ENCODE assay signal across 9 mouse cellular contexts in genomic region chr5:33651017-33651416, GRCm38 (mm10). TPM values are rescaled to one million over a fixed set of nuclear protein-coding genes. Genes with fewer than 3 reads are reported as not detected.
DNase-seq lines count a peak whose midpoint lies in the region; ATAC-seq and TF ChIP-seq lines count a peak whose summit lies in the region.
"Had no signal": no experiment of that assay in that cellular context is flagged by ENCODE, and none has a peak within 500 bp of the region (broad histone marks: within the 10 kb centered on the region; RNA-seq: fewer than 3 reads in every experiment).

No protein-coding gene starts in this region.

- H3K27ac ChIP-seq in left cerebral cortex, adult 2 months: no peak overlapping the region; the same call in 1 of the 2 replicates
- H3K27ac ChIP-seq in embryonic facial prominence, embryonic 13.5 days: no peak overlapping the region
- H3K27ac ChIP-seq in intestine, embryonic 16.5 days (ENCODE audit: low read length): peak overlapping the region; percentile 95; the same call in 1 of the 2 replicates

- WGBS in embryonic facial prominence, embryonic 13.5 days: 11% methylated on average over 2 of the region's 2 CpGs
- WGBS in intestine, embryonic 16.5 days: 11% methylated on average over 2 of the region's 2 CpGs

- H3K9me3 ChIP-seq in embryonic facial prominence, embryonic 13.5 days: no peaks in the 10 kb centered on the region
- H3K9me3 ChIP-seq in intestine, embryonic 16.5 days (ENCODE audit: control insufficient read depth, low read length): no peaks in the 10 kb centered on the region

- intact Hi-C loops in left cerebral cortex, adult 2 months (cut with DNase I): loop anchor here (10.0 kb wide), 1 partner anchor 376 kb away; the partner anchor contains the start of gene Ctbp1
- intact Hi-C loops in left cerebral cortex, postnatal 36 days (cut with DNase I): loop anchor here (10.0 kb wide), 1 partner anchor 284 kb away; the partner anchor contains the start of gene Nelfa

- peak overlapping the region; percentile 77 for H3K4me2 ChIP-seq in embryonic facial prominence, embryonic 13.5 days
- H3K4me2 ChIP-seq in intestine, embryonic 16.5 days (ENCODE audit: low read depth, low read length): peak overlapping the region; percentile 66
- H3K4me2 ChIP-seq in myocyte (ENCODE audit: low read depth): peak overlapping the region; percentile 93

- peak overlapping the region; percentile 64 for H3K4me3 ChIP-seq in left cerebral cortex, adult 2 months
- peak overlapping the region; percentile 75 for H3K4me3 ChIP-seq in embryonic facial prominence, embryonic 13.5 days
- peak overlapping the region; percentile 79 for H3K4me3 ChIP-seq in intestine, embryonic 16.5 days (ENCODE audit: low read length)
- H3K4me3 ChIP-seq in myocyte: peak overlapping the region; percentile 97

- no peak overlapping the region for H3ac ChIP-seq in myocyte (ENCODE audit: control insufficient read depth, insufficient read length)

- H3K4me1 ChIP-seq in embryonic facial prominence, embryonic 13.5 days: peaks cover 16% of the 10 kb centered on the region
- H3K4me1 ChIP-seq in intestine, embryonic 16.5 days (ENCODE audit: control insufficient read depth, insufficient read depth, low read length): peaks cover 20% of the 10 kb centered on the region

- no peaks in the 10 kb centered on the region for H3K27me3 ChIP-seq in embryonic facial prominence, embryonic 13.5 days
- no peaks in the 10 kb centered on the region for H3K27me3 ChIP-seq in intestine, embryonic 16.5 days (replicated peaks; ENCODE audit: control insufficient read depth, insufficient read depth, low read length)
- no peaks in the 10 kb centered on the region for H3K27me3 ChIP-seq in myocyte (ENCODE audit: control insufficient read depth, insufficient read depth, insufficient read length)

- peak overlapping the region; percentile 82 for H3K9ac ChIP-seq in embryonic facial prominence, embryonic 13.5 days
- peak overlapping the region; percentile 80 for H3K9ac ChIP-seq in intestine, embryonic 16.5 days (ENCODE audit: low read depth, low read length)

- DNase-seq in left cerebral cortex, adult 2 months (ENCODE audit: extremely low spot score in 1 of 2, low spot score in 2 of 2): no peak
- DNase-seq in left cerebral cortex, postnatal 36 days (ENCODE audit: low spot score in 2 of 2): no peak
- DNase-seq in adrenal gland, postnatal 10 days: no peak
- no peak for DNase-seq in retina, embryonic 14.5 days (ENCODE audit: low spot score)
- DNase-seq: adrenal gland, postnatal 25 days had no signal

- peaks cover 52% of the 10 kb centered on the region for H3K79me2 ChIP-seq in myocyte (ENCODE audit: control insufficient read depth, insufficient read depth)

- peaks cover 57% of the 10 kb centered on the region for H3K36me3 ChIP-seq in embryonic facial prominence, embryonic 13.5 days
- H3K36me3 ChIP-seq in intestine, embryonic 16.5 days (ENCODE audit: control insufficient read depth, insufficient read depth, low read length): peaks cover 13% of the 10 kb centered on the region
- peaks cover 14% of the 10 kb centered on the region for H3K36me3 ChIP-seq in myocyte (ENCODE audit: control insufficient read depth, insufficient read depth)

- TF ChIP-seq POLR2A in myocyte (IDR thresholded peaks at IDR 0.05; ENCODE audit: insufficient read length, low read depth): no peak

- no peak for TF ChIP-seq CTCF in left cerebral cortex, adult 2 months (IDR thresholded peaks at IDR 0.05)

- ATAC-seq in embryonic facial prominence, embryonic 13.5 days (ENCODE audit: insufficient number of reproducible peaks, insufficient read depth, low FRiP score, low TSS enrichment, low read depth): no peak
- ATAC-seq in intestine, embryonic 16.5 days: no peak
- ATAC-seq in cerebellum, adult (ENCODE audit: insufficient number of reproducible peaks, low FRiP score, low TSS enrichment): no peak

TF ChIP-seq in myocyte, 11 proteins besides CTCF, POLR2A, EP300 and RAD21:
- no peak for TF ChIP-seq TCF12 (IDR thresholded peaks at IDR 0.05; ENCODE audit: insufficient read depth, poor library complexity, severe bottlenecking)
- no peak for TF ChIP-seq TCF3 (IDR thresholded peaks at IDR 0.05; ENCODE audit: insufficient read length, low read depth)
- TF ChIP-seq MYOD1 (IDR thresholded peaks at IDR 0.05; ENCODE audit: control insufficient read depth in 1 of 3, insufficient read length in 2 of 3, low read depth in 2 of 3): no peak
- no peak for TF ChIP-seq E2F4 (IDR thresholded peaks at IDR 0.05; ENCODE audit: insufficient read depth)
- no peak for TF ChIP-seq MAX (IDR thresholded peaks at IDR 0.05; ENCODE audit: low read depth)
- no peak for TF ChIP-seq CEBPB (IDR thresholded peaks at IDR 0.05; ENCODE audit: insufficient read depth, poor library complexity, severe bottlenecking)
- no peak for TF ChIP-seq SRF (IDR thresholded peaks at IDR 0.05; ENCODE audit: control insufficient read depth, insufficient read length, low read depth)
- TF ChIP-seq POLR2AphosphoS2 (IDR thresholded peaks at IDR 0.05; ENCODE audit: insufficient read length, low read depth): no peak
- TF ChIP-seq USF1 (IDR thresholded peaks at IDR 0.05; ENCODE audit: low read depth): no peak
- no peak for TF ChIP-seq REST (IDR thresholded peaks at IDR 0.05; ENCODE audit: insufficient read depth, insufficient read length)
- no peak for TF ChIP-seq MYOG (IDR thresholded peaks at IDR 0.05; ENCODE audit: control insufficient read depth in 1 of 3, insufficient read depth in 1 of 3, insufficient read length in 2 of 3, low read depth in 2 of 3)
TF ChIP-seq in myocyte: peak in this region for 0.

RNA-seq across cellular contexts. Expression of gene Slbp, which starts 1.4 kb away (rescaled TPM):
- total RNA-seq in left cerebral cortex, adult 2 months (2021): 10 to 100 TPM; 24.4 to 25.7 TPM
- 10 to 100 TPM; 22.5 to 26.4 TPM for total RNA-seq in left cerebral cortex, postnatal 36 days (2021)
- 246 and 251 TPM in 2 replicates for polyA plus RNA-seq in embryonic facial prominence, embryonic 13.5 days (2015; fragmentation: Nextera tagmentation; extraction: Ambion mirVana)
- polyA plus RNA-seq in intestine, embryonic 16.5 days (2015; fragmentation: Nextera tagmentation; extraction: Ambion mirVana): 164 and 184 TPM in 2 replicates
- 13.1 TPM for polyA plus RNA-seq in myocyte (2012; fragmentation: generic; extraction: Trizol)
- total RNA-seq in adrenal gland, postnatal 10 days (2021): 10 to 100 TPM; 50.1 to 56.5 TPM

RNA-seq across cellular contexts. Expression of gene Tacc3, which starts 6.9 kb away (rescaled TPM):
- total RNA-seq in left cerebral cortex, adult 2 months (2021): 1 to 10 TPM; 5.3 to 7.2 TPM
- 1 to 10 TPM; 6.0 to 6.1 TPM for total RNA-seq in left cerebral cortex, postnatal 36 days (2021)
- polyA plus RNA-seq in embryonic facial prominence, embryonic 13.5 days (2015; fragmentation: Nextera tagmentation; extraction: Ambion mirVana): 207 and 208 TPM in 2 replicates
- polyA plus RNA-seq in intestine, embryonic 16.5 days (2015; fragmentation: Nextera tagmentation; extraction: Ambion mirVana): 130 and 144 TPM in 2 replicates
- polyA plus RNA-seq in myocyte (2012; fragmentation: generic; extraction: Trizol): 54.1 TPM
- total RNA-seq in adrenal gland, postnatal 10 days (2021): 10 to 100 TPM; 24.0 to 31.5 TPM

RNA-seq across cellular contexts. Expression of gene Tmem129, which starts 7.2 kb away (rescaled TPM):
- total RNA-seq in left cerebral cortex, adult 2 months (2021): 10 to 100 TPM; 24.8 to 26.7 TPM
- 10 to 100 TPM; 24.4 to 27.5 TPM for total RNA-seq in left cerebral cortex, postnatal 36 days (2021)
- 39.9 and 40.0 TPM in 2 replicates for polyA plus RNA-seq in embryonic facial prominence, embryonic 13.5 days (2015; fragmentation: Nextera tagmentation; extraction: Ambion mirVana)
- polyA plus RNA-seq in intestine, embryonic 16.5 days (2015; fragmentation: Nextera tagmentation; extraction: Ambion mirVana): 35.7 and 36.9 TPM in 2 replicates
- polyA plus RNA-seq in myocyte (2012; fragmentation: generic; extraction: Trizol): 27.2 TPM
- total RNA-seq in adrenal gland, postnatal 10 days (2021): 10 to 100 TPM; 18.6 to 21.7 TPM

RNA-seq across cellular contexts. Expression of gene Gm9903, which starts 21.3 kb away (rescaled TPM):
- total RNA-seq in left cerebral cortex, adult 2 months (2021): under 1 TPM; 0.70 to 0.77 TPM
- total RNA-seq in left cerebral cortex, postnatal 36 days (2021): 1 to 10 TPM in 1 of 2 experiments, under 1 TPM in 1; 0.64 to 1.7 TPM
- polyA plus RNA-seq in embryonic facial prominence, embryonic 13.5 days (2015; fragmentation: Nextera tagmentation; extraction: Ambion mirVana): 0.38 and 0.44 TPM in 2 replicates
- polyA plus RNA-seq in intestine, embryonic 16.5 days (2015; fragmentation: Nextera tagmentation; extraction: Ambion mirVana): 0.15 and 0.32 TPM in 2 replicates
- 0.25 TPM for polyA plus RNA-seq in myocyte (2012; fragmentation: generic; extraction: Trizol)
- under 1 TPM; 0.39 to 0.48 TPM for total RNA-seq in adrenal gland, postnatal 10 days (2021)

RNA-seq across cellular contexts. Expression of gene Fam53a, which starts 21.6 kb away (rescaled TPM):
- total RNA-seq in left cerebral cortex, adult 2 months (2021): 10 to 100 TPM; 25.2 to 26.1 TPM
- 10 to 100 TPM; 24.6 to 28.6 TPM for total RNA-seq in left cerebral cortex, postnatal 36 days (2021)
- 63.3 and 67.7 TPM in 2 replicates for polyA plus RNA-seq in embryonic facial prominence, embryonic 13.5 days (2015; fragmentation: Nextera tagmentation; extraction: Ambion mirVana)
- polyA plus RNA-seq in intestine, embryonic 16.5 days (2015; fragmentation: Nextera tagmentation; extraction: Ambion mirVana): 48.0 and 49.6 TPM in 2 replicates
- polyA plus RNA-seq in myocyte (2012; fragmentation: generic; extraction: Trizol): 28.3 TPM
- 10 to 100 TPM; 25.2 to 28.6 TPM for total RNA-seq in adrenal gland, postnatal 10 days (2021)
